Mouse (Mus musculus) midbrain, embryonic 16.5 days (tissue): ENCODE data around the gene Tm2d3. TPM values are rescaled to one million over a fixed set of nuclear protein-coding genes. Genes with fewer than 3 reads are reported as not detected.

ENCODE experiments used
- ATAC-seq: fragments of 200-750 bp; cut with Nextera tagmentation; 2 replicates; pipeline ENCODE4 v1.8.0; 2017; ENCODE audit warnings: moderate TSS enrichment
- H3K27ac ChIP-seq: fragments of 300-500 bp; sonication (generic); 2 replicates; pipeline ENCODE4 v1.5.1; 2014; ENCODE audit warnings: mild to moderate bottlenecking, low read length, mixed read lengths
- H3K27me3 ChIP-seq: fragments of 300-500 bp; sonication (generic); 2 replicates; pipeline ENCODE4 v1.6.1; 2014; ENCODE audit warnings: low read depth, low read length, mixed read lengths; ENCODE audit not compliant: control insufficient read depth, insufficient read depth
- H3K36me3 ChIP-seq: fragments of 300-500 bp; sonication (generic); 2 replicates; pipeline ENCODE4 v1.6.1; 2014; ENCODE audit warnings: mild to moderate bottlenecking, low read length, moderate library complexity, mixed read lengths; ENCODE audit not compliant: control insufficient read depth, insufficient read depth
- H3K4me1 ChIP-seq: fragments of 300-500 bp; sonication (generic); 2 replicates; pipeline ENCODE4 v1.6.1; 2014; ENCODE audit warnings: mild to moderate bottlenecking, low read length, mixed read lengths; ENCODE audit not compliant: control insufficient read depth, insufficient read depth
- H3K4me2 ChIP-seq: fragments of 300-500 bp; sonication (generic); 2 replicates; pipeline ENCODE4 v1.6.1; 2014; ENCODE audit warnings: mild to moderate bottlenecking, low read length, mixed read lengths
- H3K4me3 ChIP-seq: fragments of 300-500 bp; sonication (generic); 2 replicates; pipeline ENCODE4 v1.5.1; 2014; ENCODE audit warnings: low read depth, mild to moderate bottlenecking, low read length, moderate library complexity, mixed read lengths
- H3K9ac ChIP-seq: fragments of 300-500 bp; sonication (generic); 2 replicates; pipeline ENCODE4 v1.6.1; 2014; ENCODE audit warnings: low read depth, low read length, mixed read lengths
- H3K9me3 ChIP-seq: fragments of 300-500 bp; sonication (generic); replicated peaks from 2 replicates; pipeline ENCODE4 v1.6.1; 2014; ENCODE audit warnings: mild to moderate bottlenecking, low read length, mixed read lengths; ENCODE audit not compliant: control insufficient read depth, poor library complexity, severe bottlenecking
- WGBS: fragments of 180-500 bp; shearing (Covaris S2); extraction: QIAGEN DNeasy Blood & Tissue Kit; methylation state at CpG from one replicate; pipeline ENCODE4 v1.1.7; 2014; 5-methylcytosine and 5-hydroxymethylcytosine counted together
- polyA plus RNA-seq: library from polyadenylated mRNA; unstranded; fragments of >200 nt; fragmentation: Nextera tagmentation; extraction: Ambion mirVana; gene quantifications from 2 replicates; pipeline ENCODE4 v1.2.1, GENCODE M21; 2015

The Tm2d3 gene
- polyA plus RNA-seq, 1 experiment from 2014 or later = 85.6 TPM

GRCm38 (mm10) chr7:65735261-65735660 is 44.3 kb downstream of the Tm2d3 start:
- Histone ChIP-seq H3K9ac (no peak overlapping the region), H3K4me3 (no peak overlapping the region), H3K27me3 (no peaks in the 10 kb centered on the region), H3K9me3 (no peaks in the 10 kb centered on the region), H3K4me2 (no peak overlapping the region), H3K27ac (no peak overlapping the region), H3K4me1 (no peaks in the 10 kb centered on the region), H3K36me3 (no peaks in the 10 kb centered on the region)
- ATAC-seq = no peak
- WGBS = 95% methylated on average over 3 of the region's 3 CpGs

- Histone ChIP-seq H3K4me2 (no peak overlapping the region), H3K4me3 (no peak overlapping the region), H3K27me3 (no peaks in the 10 kb centered on the region), H3K9ac (no peak overlapping the region), H3K27ac (no peak overlapping the region), H3K36me3 (no peaks in the 10 kb centered on the region), H3K4me1 (no peaks in the 10 kb centered on the region), H3K9me3 (no peaks in the 10 kb centered on the region)
- 85% methylated on average over 12 of the region's 12 CpGs for WGBS
- no peak for ATAC-seq
Measured at GRCm38 (mm10) chr7:65737286-65738040, 46.5 kb downstream of the Tm2d3 start.

GRCm38 (mm10) chr7:65742857-65743256 is 51.9 kb downstream of the Tm2d3 start:
- WGBS = 81% methylated on average over 8 of the region's 8 CpGs
- Histone ChIP-seq H3K4me3 (no peak overlapping the region), H3K9ac (no peak overlapping the region), H3K9me3 (no peaks in the 10 kb centered on the region), H3K27me3 (no peaks in the 10 kb centered on the region), H3K4me2 (no peak overlapping the region), H3K36me3 (no peaks in the 10 kb centered on the region), H3K27ac (no peak overlapping the region), H3K4me1 (no peaks in the 10 kb centered on the region)
- ATAC-seq = peak; percentile 58; the same call in 1 of the 2 replicates

- no peak for ATAC-seq
- H3K4me3 ChIP-seq = no peak overlapping the region
- no peaks in the 10 kb centered on the region for H3K27me3 ChIP-seq
- H3K4me1 ChIP-seq = no peaks in the 10 kb centered on the region
- H3K36me3 ChIP-seq = no peaks in the 10 kb centered on the region
- no peak overlapping the region for H3K9ac ChIP-seq
- WGBS = 76% methylated on average over 11 of the region's 11 CpGs
- H3K4me2 ChIP-seq = no peak overlapping the region
- no peaks in the 10 kb centered on the region for H3K9me3 ChIP-seq
- H3K27ac ChIP-seq = no peak overlapping the region
Measured at GRCm38 (mm10) chr7:65747990-65748955, 57.3 kb downstream of the Tm2d3 start.

Other genes starting within 250 kb of the Tm2d3 start
- 25.7 and 28.4 TPM in 2 replicates for gene Tjp1, start 163.4 kb upstream of the Tm2d3 start, polyA plus RNA-seq
- gene Tarsl2, start 46.3 kb upstream of the Tm2d3 start, polyA plus RNA-seq = 19.2 TPM in 2 replicates
- 0.82 and 1.2 TPM in 2 replicates for gene Pcsk6, start 170.6 kb downstream of the Tm2d3 start, polyA plus RNA-seq